In the genomic region with DNA sequence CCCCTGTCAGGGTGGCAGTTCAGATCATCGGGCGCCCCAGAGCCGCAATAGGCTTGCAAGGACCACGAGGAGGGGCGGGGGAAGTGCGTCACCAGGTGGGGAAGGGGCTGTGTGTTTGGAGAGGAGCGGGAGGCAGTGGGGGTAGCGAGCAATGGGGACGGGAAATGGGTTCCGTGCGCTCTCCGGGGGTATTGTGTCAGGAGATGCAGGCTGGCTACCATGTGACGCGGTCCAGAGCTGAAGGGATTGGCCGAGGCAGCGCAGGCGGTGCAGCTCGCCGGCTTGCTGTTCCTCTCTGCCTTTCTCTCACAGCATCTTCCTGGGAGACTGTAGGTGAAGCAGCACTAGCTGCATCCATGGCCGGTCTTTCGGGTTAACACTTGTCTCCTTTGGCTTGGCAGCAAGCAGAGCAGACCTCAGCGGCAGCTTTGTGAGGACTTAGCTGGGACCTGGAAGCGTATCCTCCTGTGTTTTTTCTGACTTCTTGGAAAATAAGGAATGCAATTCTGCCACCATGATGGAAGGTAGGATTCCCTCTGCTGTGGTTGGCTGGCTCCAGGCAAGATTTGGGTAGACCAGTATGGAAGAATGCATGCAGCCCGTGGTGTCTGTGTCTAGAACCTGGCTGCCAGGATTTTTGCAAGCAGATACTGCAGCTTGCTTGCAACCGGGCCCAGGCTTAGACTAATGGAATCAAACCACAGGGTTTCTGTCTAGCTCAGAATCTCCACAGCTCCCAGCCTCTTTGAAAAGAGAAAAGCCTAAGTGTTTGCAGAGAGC, we compare ENCODE assay signal across 8 mouse cellular contexts. TPM values are rescaled to one million over a fixed set of nuclear protein-coding genes. Genes with fewer than 3 reads are reported as not detected.
DNase-seq lines count a peak whose midpoint lies in the region; ATAC-seq and TF ChIP-seq lines count a peak whose summit lies in the region.

No protein-coding gene starts in this region.

- peak overlapping the region; percentile 56 for H3K4me3 ChIP-seq in embryonic facial prominence, embryonic 15.5 days (replicated peaks)
- peak overlapping the region; percentile 59 for H3K4me3 ChIP-seq in heart, embryonic 11.5 days (ENCODE audit: low read depth, low read length)
- H3K4me3 ChIP-seq in kidney, embryonic 15.5 days (replicated peaks), result peak overlapping the region; percentile 56
- H3K4me3 ChIP-seq in limb, embryonic 14.5 days (replicated peaks; ENCODE audit: low read length), result peak overlapping the region; percentile 51
- H3K4me3 ChIP-seq in midbrain, embryonic 14.5 days (replicated peaks; ENCODE audit: low read depth, low read length), result peak overlapping the region; percentile 51
- H3K4me3 ChIP-seq in testis, adult 2 months (ENCODE audit: control insufficient read depth, low read depth, low read length), result peak overlapping the region; percentile 69

- peak; percentile 5 for DNase-seq in 3134 (ENCODE audit: extremely low read depth, insufficient read length, low spot score)
- DNase-seq in adrenal gland, postnatal 36 days, result peak; percentile 50 to 57
- DNase-seq in limb, embryonic 14.5 days (ENCODE audit: low spot score), result peak; percentile 59
- DNase-seq in midbrain, embryonic 14.5 days, result peak; percentile 95

- ATAC-seq in embryonic facial prominence, embryonic 15.5 days (ENCODE audit: insufficient number of reproducible peaks, low FRiP score, low TSS enrichment, low read depth), result peak; percentile 91
- ATAC-seq in heart, embryonic 11.5 days (replicated peaks; ENCODE audit: insufficient number of reproducible peaks, low FRiP score, low TSS enrichment), result peak; percentile 84
- ATAC-seq in kidney, embryonic 15.5 days (replicated peaks; ENCODE audit: low FRiP score), result peak; percentile 93
- peak; percentile 89 for ATAC-seq in limb, embryonic 14.5 days (ENCODE audit: low FRiP score, low read depth)
- ATAC-seq in midbrain, embryonic 14.5 days (ENCODE audit: low FRiP score, low TSS enrichment), result peak; percentile 98

- H3K27me3 ChIP-seq in embryonic facial prominence, embryonic 15.5 days, result no peaks in the 10 kb centered on the region
- peaks cover 3% of the 10 kb centered on the region; the same call in 1 of the 2 replicates for H3K27me3 ChIP-seq in heart, embryonic 11.5 days (ENCODE audit: control insufficient read depth, insufficient read depth, low read length)
- H3K27me3 ChIP-seq in kidney, embryonic 15.5 days, result no peaks in the 10 kb centered on the region
- no peaks in the 10 kb centered on the region for H3K27me3 ChIP-seq in limb, embryonic 14.5 days (ENCODE audit: control insufficient read depth, insufficient read depth, low read length)
- H3K27me3 ChIP-seq in midbrain, embryonic 14.5 days (ENCODE audit: control insufficient read depth, insufficient read depth, low read length), result no peaks in the 10 kb centered on the region
- H3K27me3 ChIP-seq in testis, adult 2 months (ENCODE audit: control insufficient read depth, insufficient read depth, low read length), result no peaks in the 10 kb centered on the region

- peaks cover 17% of the 10 kb centered on the region; the same call in 1 of the 2 replicates for H3K4me1 ChIP-seq in embryonic facial prominence, embryonic 15.5 days
- no peaks in the 10 kb centered on the region for H3K4me1 ChIP-seq in heart, embryonic 11.5 days (ENCODE audit: control insufficient read depth, insufficient read depth, low read length)
- H3K4me1 ChIP-seq in kidney, embryonic 15.5 days, result peaks cover 21% of the 10 kb centered on the region
- peaks cover 3% of the 10 kb centered on the region; the same call in 1 of the 2 replicates for H3K4me1 ChIP-seq in limb, embryonic 14.5 days (ENCODE audit: control insufficient read depth, insufficient read depth, low read length)
- H3K4me1 ChIP-seq in midbrain, embryonic 14.5 days (ENCODE audit: control insufficient read depth, insufficient read depth, low read length), result peaks cover 21% of the 10 kb centered on the region
- H3K4me1 ChIP-seq in testis, adult 2 months (ENCODE audit: control insufficient read depth, insufficient read depth, low read length), result peaks cover 11% of the 10 kb centered on the region

- H3K9ac ChIP-seq in embryonic facial prominence, embryonic 15.5 days, result peak overlapping the region; percentile 26
- H3K9ac ChIP-seq in heart, embryonic 11.5 days (ENCODE audit: low read depth, low read length), result peak overlapping the region; percentile 70
- peak overlapping the region; percentile 50 for H3K9ac ChIP-seq in kidney, embryonic 15.5 days
- peak overlapping the region; percentile 58 for H3K9ac ChIP-seq in limb, embryonic 14.5 days (ENCODE audit: low read depth, low read length, severe bottlenecking)
- H3K9ac ChIP-seq in midbrain, embryonic 14.5 days (replicated peaks; ENCODE audit: low read length), result peak overlapping the region; percentile 91

- 0 out of 2 replicates have a peak, but pooled peaks have one; percentile 13 for TF ChIP-seq POLR2A in limb, embryonic 14.5 days (IDR thresholded peaks at IDR 0.05; ENCODE audit: borderline replicate concordance, extremely low read depth, insufficient read depth, insufficient read length)
- TF ChIP-seq POLR2A in testis, adult 2 months (IDR thresholded peaks at IDR 0.05; ENCODE audit: control insufficient read depth, low read depth, low read length), result no peak; the same call in 1 of the 2 replicates

- TF ChIP-seq CTCF in testis, adult 2 months (IDR thresholded peaks at IDR 0.05; ENCODE audit: control insufficient read depth, insufficient read depth, insufficient replicate concordance, low read depth, low read length), result no peak

- peak overlapping the region; percentile 97 for H3K4me2 ChIP-seq in embryonic facial prominence, embryonic 15.5 days (replicated peaks)
- H3K4me2 ChIP-seq in heart, embryonic 11.5 days, result peak overlapping the region; percentile 96
- peak overlapping the region; percentile 97 for H3K4me2 ChIP-seq in kidney, embryonic 15.5 days
- peak overlapping the region; percentile 93 for H3K4me2 ChIP-seq in limb, embryonic 14.5 days (replicated peaks; ENCODE audit: low read depth, low read length, severe bottlenecking)
- peak overlapping the region; percentile 90 for H3K4me2 ChIP-seq in midbrain, embryonic 14.5 days (ENCODE audit: low read length)

- WGBS in embryonic facial prominence, embryonic 15.5 days, result 1% methylated on average over 25 of the region's 25 CpGs
- 2% methylated on average over 25 of the region's 25 CpGs for WGBS in heart, embryonic 11.5 days (ENCODE audit: insufficient replicate concordance)
- 2% methylated on average over 25 of the region's 25 CpGs for WGBS in kidney, embryonic 15.5 days
- 4% methylated on average over 23 of the region's 25 CpGs for WGBS in limb, embryonic 14.5 days
- WGBS in midbrain, embryonic 14.5 days, result 1% methylated on average over 25 of the region's 25 CpGs

- H3K9me3 ChIP-seq in embryonic facial prominence, embryonic 15.5 days (replicated peaks), result no peaks in the 10 kb centered on the region
- H3K9me3 ChIP-seq in heart, embryonic 11.5 days (replicated peaks; ENCODE audit: control insufficient read depth, low read length), result no peaks in the 10 kb centered on the region
- no peaks in the 10 kb centered on the region for H3K9me3 ChIP-seq in kidney, embryonic 15.5 days (replicated peaks)
- H3K9me3 ChIP-seq in limb, embryonic 14.5 days (ENCODE audit: control insufficient read depth, low read length), result no peaks in the 10 kb centered on the region
- no peaks in the 10 kb centered on the region for H3K9me3 ChIP-seq in midbrain, embryonic 14.5 days (ENCODE audit: control insufficient read depth, low read length)

- H3K27ac ChIP-seq in embryonic facial prominence, embryonic 15.5 days (replicated peaks), result peak overlapping the region; percentile 82
- no peak overlapping the region; the same call in 1 of the 2 replicates for H3K27ac ChIP-seq in heart, embryonic 11.5 days (ENCODE audit: low read depth, low read length)
- peak overlapping the region; percentile 79 for H3K27ac ChIP-seq in kidney, embryonic 15.5 days
- H3K27ac ChIP-seq in limb, embryonic 14.5 days (replicated peaks; ENCODE audit: low read depth, low read length), result peak overlapping the region; percentile 46; the same call in 1 of the 2 replicates
- peak overlapping the region; percentile 99 for H3K27ac ChIP-seq in midbrain, embryonic 14.5 days (replicated peaks; ENCODE audit: low read depth, low read length)
- H3K27ac ChIP-seq in testis, adult 2 months (ENCODE audit: control insufficient read depth, insufficient read depth, low read depth, low read length), result no peak overlapping the region

- no peaks in the 10 kb centered on the region for H3K36me3 ChIP-seq in embryonic facial prominence, embryonic 15.5 days
- no peaks in the 10 kb centered on the region for H3K36me3 ChIP-seq in heart, embryonic 11.5 days (ENCODE audit: control insufficient read depth, insufficient read depth, low read length)
- H3K36me3 ChIP-seq in kidney, embryonic 15.5 days, result no peaks in the 10 kb centered on the region
- no peaks in the 10 kb centered on the region for H3K36me3 ChIP-seq in limb, embryonic 14.5 days (ENCODE audit: control insufficient read depth, insufficient read depth, low read length)
- H3K36me3 ChIP-seq in midbrain, embryonic 14.5 days (ENCODE audit: control insufficient read depth, insufficient read depth, low read length), result no peaks in the 10 kb centered on the region
- H3K36me3 ChIP-seq in testis, adult 2 months (ENCODE audit: control insufficient read depth, insufficient read depth, low read length), result no peaks in the 10 kb centered on the region

RNA-seq across cellular contexts. Expression of a gene that starts 19.1 kb away (rescaled TPM):
- 1 to 10 TPM; 4.9 to 8.5 TPM for total RNA-seq in adrenal gland, postnatal 36 days (2021)
- 7.3 and 7.9 TPM in 2 replicates for polyA plus RNA-seq in embryonic facial prominence, embryonic 15.5 days (2015; fragmentation: Nextera tagmentation; extraction: Ambion mirVana)
- polyA plus RNA-seq in heart, embryonic 11.5 days (2014; fragmentation: Nextera tagmentation; extraction: Ambion mirVana), result 1.5 and 3.2 TPM in 2 replicates
- polyA plus RNA-seq in kidney, embryonic 15.5 days (2015; fragmentation: Nextera tagmentation; extraction: Ambion mirVana), result 8.8 and 10.5 TPM in 2 replicates
- 3.6 and 4.7 TPM in 2 replicates for polyA plus RNA-seq in limb, embryonic 14.5 days (2012; rRNA removed)
- polyA plus RNA-seq in limb, embryonic 14.5 days (2014; fragmentation: Nextera tagmentation; extraction: Ambion mirVana), result 4.6 and 8.7 TPM in 2 replicates
- 67.0 and 70.8 TPM in 2 replicates for polyA plus RNA-seq in midbrain, embryonic 14.5 days (2014; fragmentation: Nextera tagmentation; extraction: Ambion mirVana)
- 8.6 and 10.3 TPM in 2 replicates for polyA plus RNA-seq in testis, adult 2 months (2012; rRNA removed)

Comparison
In these comparisons a context has a peak if more than half of its experiments do, and no peak if none do; other contexts are left out.
1. DNase-seq: peak in every context shown above with its lines; median percentile 95 in midbrain, embryonic 14.5 days; 59 in limb, embryonic 14.5 days; 54 in adrenal gland, postnatal 36 days; 5 in 3134.
2. H3K27ac ChIP-seq: peak in embryonic facial prominence, embryonic 15.5 days (single experiment), kidney, embryonic 15.5 days (single experiment), limb, embryonic 14.5 days (single experiment) and midbrain, embryonic 14.5 days (single experiment); none in heart, embryonic 11.5 days (single experiment) and testis, adult 2 months (single experiment).
3. H3K9ac ChIP-seq: peak in every context shown above with its lines; median percentile 91 in midbrain, embryonic 14.5 days; 70 in heart, embryonic 11.5 days; 58 in limb, embryonic 14.5 days; 50 in kidney, embryonic 15.5 days; 26 in embryonic facial prominence, embryonic 15.5 days.
4. Peak in every context shown above with its lines, with median percentiles within 50 percentile points of each other: ATAC-seq, H3K4me2 ChIP-seq and H3K4me3 ChIP-seq.